Mouse (Mus musculus): ENCODE data around the gene Mettl27. TPM values are rescaled to one million over a fixed set of nuclear protein-coding genes. Genes with fewer than 3 reads are reported as not detected.
A peak's percentile ranks its signal among the peaks of the same experiment; 100 is the strongest.
"Not testable (repeated sequence)": the region's sequence is repeated elsewhere in the genome, so short reads cannot be mapped to it uniquely, and the experiment has no call there.

The Mettl27 gene
- polyA plus RNA-seq, 1 experiment: 4.1 TPM

DNA sequence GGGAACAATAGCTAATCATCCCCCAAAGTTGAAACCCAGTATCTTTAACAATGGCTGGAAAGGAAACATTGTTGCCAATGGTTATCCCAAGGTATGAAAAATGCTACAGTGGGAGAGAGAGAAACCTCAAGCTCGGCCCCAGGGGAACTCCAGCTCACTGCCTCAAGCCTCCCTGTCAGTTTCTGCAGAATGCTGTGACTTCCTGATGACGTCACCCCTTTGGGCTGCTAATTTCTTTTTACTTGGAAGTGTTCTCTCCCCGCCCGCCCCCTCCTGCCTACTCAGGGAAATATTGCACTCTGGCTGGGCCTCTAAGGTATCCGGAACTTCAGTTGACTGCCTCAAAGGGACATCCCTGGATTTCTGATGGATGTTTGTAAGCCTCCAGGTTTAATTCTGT is 31.4 kb downstream of the Mettl27 start:
- TF ChIP-seq POLR2A (IDR thresholded peaks at IDR 0.05; ENCODE audit: low read depth, low read length) (no peak), CTCF (IDR thresholded peaks at IDR 0.05; ENCODE audit: borderline replicate concordance, insufficient read depth, low read length) (no peak)
- H3K27ac ChIP-seq (ENCODE audit: insufficient read depth, low read length): peak overlapping the region; percentile 59
- H3K4me3 ChIP-seq (ENCODE audit: insufficient read depth, low read length): no peak overlapping the region
- H3K4me1 ChIP-seq (ENCODE audit: control insufficient read depth, insufficient read depth, low read length): peaks cover 13% of the 10 kb centered on the region; the same call in 1 of the 2 replicates

DNA sequence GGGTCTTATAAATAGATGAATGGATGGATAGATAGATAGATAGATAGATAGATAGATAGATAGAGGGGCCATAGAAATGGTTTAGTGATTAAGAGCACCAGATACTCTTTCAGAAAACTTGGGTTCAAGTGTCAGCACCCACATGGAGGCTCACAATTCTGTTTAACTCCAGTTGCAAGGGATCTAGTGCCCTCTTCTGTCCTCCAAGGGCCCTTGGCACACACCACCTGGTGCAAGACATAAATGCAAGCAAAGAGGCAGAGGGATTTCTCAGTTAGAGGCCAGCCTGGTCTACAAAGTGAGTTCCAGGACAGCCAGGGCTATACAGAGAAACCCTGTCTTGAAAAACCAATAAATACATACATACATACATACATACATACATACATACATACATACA is 32.5 kb downstream of the Mettl27 start:
- H3K4me1 ChIP-seq (ENCODE audit: control insufficient read depth, insufficient read depth, low read length); H3K27ac ChIP-seq (ENCODE audit: insufficient read depth, low read length); H3K4me3 ChIP-seq (ENCODE audit: insufficient read depth, low read length): not testable (repeated sequence)

GRCm38 (mm10) chr5:134965473-134965851 is 33.3 kb downstream of the Mettl27 start:
- Histone ChIP-seq H3K4me3 (ENCODE audit: insufficient read depth, low read length) (no peak overlapping the region), H3K4me1 (ENCODE audit: control insufficient read depth, insufficient read depth, low read length) (peaks cover 5% of the 10 kb centered on the region; the same call in 1 of the 2 replicates), H3K27ac (ENCODE audit: insufficient read depth, low read length) (no peak overlapping the region)
- peak; percentile 61 for TF ChIP-seq CTCF (IDR thresholded peaks at IDR 0.05; ENCODE audit: borderline replicate concordance, insufficient read depth, low read length)
- TF ChIP-seq POLR2A (IDR thresholded peaks at IDR 0.05; ENCODE audit: low read depth, low read length): no peak

DNA sequence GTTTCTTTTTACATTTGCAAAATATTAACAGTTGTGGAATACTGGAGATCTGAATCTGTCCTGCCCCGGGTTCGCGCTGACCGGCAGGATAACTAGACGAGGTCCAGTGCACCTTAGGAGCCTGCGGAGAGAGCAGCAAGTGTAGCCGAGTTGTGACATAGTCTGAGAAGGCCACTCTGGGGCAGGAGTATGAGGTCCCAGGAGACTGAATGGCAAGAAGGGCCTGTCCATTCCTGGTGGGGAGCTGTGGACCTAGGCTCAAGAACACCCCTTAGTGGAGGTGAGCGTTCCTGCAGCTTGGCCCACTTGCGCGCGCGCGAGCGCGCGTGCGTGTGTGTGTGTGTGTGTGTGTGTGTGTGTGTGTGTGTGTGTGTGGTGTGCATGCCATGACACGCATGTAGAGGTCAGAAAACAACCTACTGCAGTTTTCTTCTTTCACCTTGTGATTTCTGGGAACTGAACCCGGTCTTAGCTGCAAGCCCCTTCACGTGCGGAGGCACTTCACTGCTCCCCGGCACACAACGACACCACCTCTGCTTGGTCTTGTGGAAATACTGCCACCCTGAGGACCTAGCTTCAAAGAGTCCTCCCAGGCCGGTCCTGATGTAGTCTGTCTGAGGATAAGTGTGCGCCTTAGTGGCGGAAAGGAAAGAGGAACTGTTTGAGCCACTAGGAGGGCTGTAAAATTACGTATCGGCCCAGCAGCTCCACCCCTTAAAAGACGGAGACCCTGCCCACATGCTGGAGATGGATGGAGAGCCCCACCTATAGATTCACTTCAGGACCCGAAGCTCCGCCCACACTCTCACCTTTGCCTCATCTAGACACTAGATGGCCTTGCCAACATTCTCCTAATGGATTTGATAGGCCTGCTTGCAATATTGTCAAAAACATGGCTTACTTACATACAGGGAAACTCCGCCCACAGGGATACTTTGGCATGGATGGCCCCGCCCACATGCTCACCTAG is 34.0 kb downstream of the Mettl27 start:
- no peak overlapping the region for H3K27ac ChIP-seq (ENCODE audit: insufficient read depth, low read length)
- H3K4me3 ChIP-seq (ENCODE audit: insufficient read depth, low read length): no peak overlapping the region
- TF ChIP-seq CTCF (IDR thresholded peaks at IDR 0.05; ENCODE audit: borderline replicate concordance, insufficient read depth, low read length): peak; percentile 42; the same call in 1 of the 2 replicates
- no peak for TF ChIP-seq POLR2A (IDR thresholded peaks at IDR 0.05; ENCODE audit: low read depth, low read length)
- peaks cover 5% of the 10 kb centered on the region; the same call in 1 of the 2 replicates for H3K4me1 ChIP-seq (ENCODE audit: control insufficient read depth, insufficient read depth, low read length)

DNA sequence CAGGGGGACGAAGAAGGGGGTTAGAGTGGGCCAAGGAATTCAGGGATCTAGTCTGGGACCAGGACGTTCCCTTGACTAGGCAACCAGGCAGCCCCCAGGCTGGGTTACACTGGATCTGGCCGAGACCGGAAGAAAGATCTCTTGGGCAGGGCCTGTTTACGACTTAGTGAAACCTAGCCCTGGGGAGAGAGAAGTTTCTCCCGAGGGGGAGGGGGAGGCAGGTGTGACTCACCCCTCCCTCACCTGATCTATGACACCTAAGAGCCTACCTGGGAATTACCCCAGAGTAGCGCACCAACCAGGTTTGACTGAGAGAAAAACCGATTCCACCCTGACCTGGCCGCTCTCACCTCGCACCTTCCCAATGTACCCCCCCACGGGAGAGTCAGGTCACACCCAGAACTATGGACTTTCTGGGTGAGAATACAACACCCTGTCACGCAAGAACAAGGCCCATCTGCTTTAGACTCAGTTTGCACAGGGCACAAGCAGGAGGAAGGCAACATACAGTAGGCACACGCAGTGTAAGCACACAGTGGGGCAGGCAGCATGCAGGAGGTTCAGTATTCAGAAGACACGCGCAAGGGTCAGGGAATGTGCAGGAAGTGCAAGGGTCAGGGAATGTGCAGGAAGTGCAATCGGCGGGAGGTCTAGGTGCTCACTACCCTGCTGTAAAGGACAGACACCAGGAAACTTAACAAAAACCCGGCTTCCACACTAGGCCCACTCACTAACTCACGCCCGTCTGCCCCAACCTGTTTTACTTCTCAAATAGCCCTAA is 35.2 kb downstream of the Mettl27 start:
- no peak overlapping the region for H3K4me3 ChIP-seq (ENCODE audit: insufficient read depth, low read length)
- TF ChIP-seq POLR2A (IDR thresholded peaks at IDR 0.05; ENCODE audit: low read depth, low read length) (no peak), CTCF (IDR thresholded peaks at IDR 0.05; ENCODE audit: borderline replicate concordance, insufficient read depth, low read length) (no peak)

GRCm38 (mm10) chr5:134970671-134971070 is 38.5 kb downstream of the Mettl27 start:
- Histone ChIP-seq H3K4me3 (ENCODE audit: insufficient read depth, low read length) (no peak overlapping the region), H3K27ac (ENCODE audit: insufficient read depth, low read length) (no peak overlapping the region), H3K4me1 (ENCODE audit: control insufficient read depth, insufficient read depth, low read length) (no peaks in the 10 kb centered on the region)
- TF ChIP-seq CTCF (IDR thresholded peaks at IDR 0.05; ENCODE audit: borderline replicate concordance, insufficient read depth, low read length) (no peak), POLR2A (IDR thresholded peaks at IDR 0.05; ENCODE audit: low read depth, low read length) (no peak)

More for the DNA sequence above, 35.2 kb downstream of the Mettl27 start:
- Histone ChIP-seq H3K27ac (ENCODE audit: insufficient read depth, low read length) (no peak overlapping the region), H3K4me1 (ENCODE audit: control insufficient read depth, insufficient read depth, low read length) (peaks cover 5% of the 10 kb centered on the region; the same call in 1 of the 2 replicates)

- Histone ChIP-seq H3K4me3 (ENCODE audit: insufficient read depth, low read length) (no peak overlapping the region), H3K4me1 (ENCODE audit: control insufficient read depth, insufficient read depth, low read length) (no peaks in the 10 kb centered on the region), H3K27ac (ENCODE audit: insufficient read depth, low read length) (no peak overlapping the region)
- TF ChIP-seq POLR2A (IDR thresholded peaks at IDR 0.05; ENCODE audit: low read depth, low read length) (no peak), CTCF (IDR thresholded peaks at IDR 0.05; ENCODE audit: borderline replicate concordance, insufficient read depth, low read length) (no peak)
Measured at GRCm38 (mm10) chr5:134973081-134973480, 40.9 kb downstream of the Mettl27 start.

- no peak for TF ChIP-seq CTCF (IDR thresholded peaks at IDR 0.05; ENCODE audit: borderline replicate concordance, insufficient read depth, low read length)
- no peak for TF ChIP-seq POLR2A (IDR thresholded peaks at IDR 0.05; ENCODE audit: low read depth, low read length)
- no peak overlapping the region for H3K4me3 ChIP-seq (ENCODE audit: insufficient read depth, low read length)
- no peak overlapping the region for H3K27ac ChIP-seq (ENCODE audit: insufficient read depth, low read length)
- no peaks in the 10 kb centered on the region for H3K4me1 ChIP-seq (ENCODE audit: control insufficient read depth, insufficient read depth, low read length)
Measured at GRCm38 (mm10) chr5:134973526-134973925, 41.4 kb downstream of the Mettl27 start.

DNA sequence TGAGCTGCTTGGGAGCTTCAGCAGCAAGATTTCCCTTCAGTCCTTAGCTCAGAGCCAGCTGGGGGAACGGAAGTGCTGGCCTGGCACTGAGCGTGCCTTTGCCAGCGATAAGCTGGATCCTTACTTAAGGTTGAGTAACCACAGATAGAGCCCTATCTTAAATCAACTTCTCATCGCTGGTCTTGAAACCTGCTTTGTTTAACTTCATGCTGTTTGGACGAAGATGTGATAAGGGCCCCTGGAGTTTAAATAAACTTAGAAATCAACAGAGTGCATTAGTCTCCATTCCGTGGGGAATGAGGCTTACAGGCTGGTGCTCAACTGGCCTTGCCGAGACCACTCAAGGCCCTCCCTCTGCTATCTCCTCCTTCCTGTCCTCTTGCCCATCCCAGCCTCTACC is 42.1 kb downstream of the Mettl27 start:
- H3K4me1 ChIP-seq (ENCODE audit: control insufficient read depth, insufficient read depth, low read length): no peaks in the 10 kb centered on the region
- no peak for TF ChIP-seq CTCF (IDR thresholded peaks at IDR 0.05; ENCODE audit: borderline replicate concordance, insufficient read depth, low read length)
- TF ChIP-seq POLR2A (IDR thresholded peaks at IDR 0.05; ENCODE audit: low read depth, low read length): no peak
- H3K4me3 ChIP-seq (ENCODE audit: insufficient read depth, low read length): no peak overlapping the region
- H3K27ac ChIP-seq (ENCODE audit: insufficient read depth, low read length): no peak overlapping the region

DNA sequence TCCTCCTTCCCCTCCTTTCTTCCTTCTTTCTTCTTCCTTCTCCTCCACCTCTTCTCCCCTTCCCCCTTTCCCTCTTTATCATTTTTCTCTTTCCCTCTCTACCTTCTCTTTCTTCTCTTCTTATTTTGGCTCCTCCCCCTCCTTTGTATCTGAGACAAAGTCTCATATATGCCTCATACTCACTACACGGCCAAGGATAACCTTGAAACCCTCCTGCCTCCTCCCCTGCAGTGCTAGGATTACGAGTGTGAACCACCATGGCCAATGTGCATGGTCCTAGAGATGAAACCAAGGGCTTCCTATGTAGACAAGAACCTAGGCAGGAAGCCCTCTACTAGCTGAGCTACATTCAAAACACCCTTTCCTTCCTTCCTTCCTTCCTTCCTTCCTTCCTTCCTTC is 42.8 kb downstream of the Mettl27 start:
- TF ChIP-seq CTCF (IDR thresholded peaks at IDR 0.05; ENCODE audit: borderline replicate concordance, insufficient read depth, low read length) (no peak), POLR2A (IDR thresholded peaks at IDR 0.05; ENCODE audit: low read depth, low read length) (no peak)
- no peaks in the 10 kb centered on the region for H3K4me1 ChIP-seq (ENCODE audit: control insufficient read depth, insufficient read depth, low read length)

More for the DNA sequence above, 42.8 kb downstream of the Mettl27 start:
- H3K27ac ChIP-seq (ENCODE audit: insufficient read depth, low read length): no peak overlapping the region
- no peak overlapping the region for H3K4me3 ChIP-seq (ENCODE audit: insufficient read depth, low read length)

Measured in embryonic fibroblast, embryonic 13.5 days (primary cell).